Comparison of ENCODE assay signal across 28 mouse cellular contexts in the genomic region with DNA sequence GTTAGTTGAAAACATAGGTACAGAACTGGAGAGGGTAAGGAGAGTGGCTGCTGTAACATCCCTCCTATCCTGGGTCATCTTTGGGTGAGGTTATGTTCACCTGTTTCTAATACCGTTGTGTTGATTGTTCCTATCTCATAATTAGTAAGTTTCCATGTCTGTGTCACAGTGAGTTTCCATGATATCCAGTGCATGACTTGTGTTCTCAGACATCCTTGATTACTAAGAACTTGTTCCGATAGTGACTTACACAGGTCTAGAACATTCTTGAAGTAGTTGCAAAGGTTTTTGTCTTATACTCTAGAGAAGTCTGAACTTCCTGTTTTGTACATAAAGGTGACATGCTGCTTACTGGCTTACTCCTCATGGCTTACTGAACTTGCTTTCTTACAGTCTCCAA. TPM values are rescaled to one million over a fixed set of nuclear protein-coding genes. Genes with fewer than 3 reads are reported as not detected.
DNase-seq lines count a peak whose midpoint lies in the region; ATAC-seq lines count a peak whose summit lies in the region.
"Had no signal": no experiment of that assay in that cellular context is flagged by ENCODE, and none has a peak within 500 bp of the region (broad histone marks: within the 10 kb centered on the region; RNA-seq: fewer than 3 reads in every experiment).

No protein-coding gene starts in this region.

- no peak overlapping the region for H3K4me3 ChIP-seq in intestine, embryonic 14.5 days (ENCODE audit: low read depth, low read length)
- no peak overlapping the region for H3K4me3 ChIP-seq in intestine, embryonic 16.5 days (ENCODE audit: low read length)
- H3K4me3 ChIP-seq in forebrain, embryonic 10.5 days = no peak overlapping the region
- H3K4me3 ChIP-seq: gastrocnemius, adult 2 months; heart, embryonic 12.5 days; heart, embryonic 15.5 days; hindbrain, embryonic 10.5 days; hindbrain, embryonic 13.5 days; intestine, embryonic 15.5 days had no signal

- no peaks in the 10 kb centered on the region for H3K4me1 ChIP-seq in intestine, embryonic 14.5 days (replicated peaks; ENCODE audit: control insufficient read depth, insufficient read depth, low read length)
- H3K4me1 ChIP-seq in intestine, embryonic 16.5 days (ENCODE audit: control insufficient read depth, insufficient read depth, low read length) = no peaks in the 10 kb centered on the region
- no peaks in the 10 kb centered on the region for H3K4me1 ChIP-seq in forebrain, embryonic 10.5 days
- H3K4me1 ChIP-seq: heart, embryonic 12.5 days; heart, embryonic 15.5 days; hindbrain, embryonic 10.5 days; hindbrain, embryonic 13.5 days; intestine, embryonic 15.5 days had no signal

- DNase-seq in intestine, embryonic 14.5 days (ENCODE audit: low spot score) = peak; percentile 2
- DNase-seq in CD4-positive helper T cell, adult 2 months (ENCODE audit: low read depth, low spot score) = peak; percentile 68
- peak; percentile 27 for DNase-seq in induced T-regulatory cell, adult 2 months (ENCODE audit: low read depth)
- no peak for DNase-seq in gastrocnemius, postnatal 36 days
- no peak for DNase-seq in forebrain, embryonic 10.5 days (ENCODE audit: extremely low spot score, low spot score)
- no peak for DNase-seq in urinary bladder, postnatal 10 days (ENCODE audit: low spot score)
- DNase-seq: adrenal gland, adult 8-10 months; B cell, adult 2 months; cerebellum, adult 11-12 months; cerebellum, adult 8-10 months; cerebellum, postnatal 14 days; forebrain, postnatal 0 days; gastrocnemius, adult 2 months; gastrocnemius, postnatal 25 days; heart, postnatal 10 days; heart, postnatal 36 days; kidney, adult 18-20 months had no signal

- no peak overlapping the region for H3K27ac ChIP-seq in intestine, embryonic 14.5 days (ENCODE audit: low read depth)
- no peak overlapping the region for H3K27ac ChIP-seq in intestine, embryonic 16.5 days (ENCODE audit: low read length)
- no peak overlapping the region for H3K27ac ChIP-seq in forebrain, embryonic 10.5 days
- H3K27ac ChIP-seq: gastrocnemius, adult 2 months; heart, embryonic 15.5 days; hindbrain, embryonic 10.5 days; hindbrain, embryonic 13.5 days; intestine, embryonic 15.5 days had no signal

- intact Hi-C loops in gastrocnemius, postnatal 36 days (cut with DNase I) = no loop called here

- no peaks in the 10 kb centered on the region for H3K27me3 ChIP-seq in intestine, embryonic 14.5 days (replicated peaks; ENCODE audit: control insufficient read depth, insufficient read depth, low read length)
- H3K27me3 ChIP-seq in intestine, embryonic 16.5 days (replicated peaks; ENCODE audit: control insufficient read depth, insufficient read depth, low read length) = no peaks in the 10 kb centered on the region
- no peaks in the 10 kb centered on the region for H3K27me3 ChIP-seq in forebrain, embryonic 10.5 days (ENCODE audit: poor library complexity, severe bottlenecking)
- H3K27me3 ChIP-seq: CH12.LX; heart, embryonic 12.5 days; heart, embryonic 15.5 days; hindbrain, embryonic 13.5 days; intestine, embryonic 15.5 days had no signal

- ATAC-seq in intestine, embryonic 14.5 days (replicated peaks; ENCODE audit: low FRiP score, low TSS enrichment, low read depth) = no peak
- ATAC-seq in intestine, embryonic 16.5 days = no peak
- peak; percentile 49 for ATAC-seq in CD4-positive, CD25-positive, alpha-beta regulatory T cell, adult 4 months
- ATAC-seq: forebrain, embryonic 14.5 days; forebrain, postnatal 0 days; hindbrain, embryonic 16.5 days; intestine, embryonic 15.5 days had no signal

- H3K9ac ChIP-seq in intestine, embryonic 14.5 days (ENCODE audit: low read length) = no peak overlapping the region
- H3K9ac ChIP-seq in intestine, embryonic 16.5 days (ENCODE audit: low read depth, low read length) = no peak overlapping the region
- H3K9ac ChIP-seq: forebrain, postnatal 0 days; heart, embryonic 12.5 days; heart, embryonic 15.5 days; hindbrain, embryonic 13.5 days; intestine, embryonic 15.5 days had no signal

- H3K4me2 ChIP-seq in intestine, embryonic 14.5 days (ENCODE audit: low read length) = no peak overlapping the region
- no peak overlapping the region for H3K4me2 ChIP-seq in intestine, embryonic 16.5 days (ENCODE audit: low read depth, low read length)
- H3K4me2 ChIP-seq: heart, embryonic 12.5 days; heart, embryonic 15.5 days; hindbrain, embryonic 13.5 days; intestine, embryonic 15.5 days had no signal

- WGBS in intestine, embryonic 14.5 days = 97% methylated on average over 2 of the region's 2 CpGs
- 99% methylated on average over 2 of the region's 2 CpGs for WGBS in intestine, embryonic 16.5 days
- WGBS in forebrain, embryonic 10.5 days = 96% methylated on average over 2 of the region's 2 CpGs

- peaks cover 80% of the 10 kb centered on the region for H3K36me3 ChIP-seq in intestine, embryonic 14.5 days (ENCODE audit: control insufficient read depth, insufficient read depth, low read length)
- peaks cover 15% of the 10 kb centered on the region; the same call in 1 of the 2 replicates for H3K36me3 ChIP-seq in intestine, embryonic 16.5 days (ENCODE audit: control insufficient read depth, insufficient read depth, low read length)
- H3K36me3 ChIP-seq in forebrain, embryonic 10.5 days (replicated peaks) = peaks cover 93% of the 10 kb centered on the region

- no peaks in the 10 kb centered on the region for H3K9me3 ChIP-seq in intestine, embryonic 14.5 days (ENCODE audit: control insufficient read depth, low read length)
- H3K9me3 ChIP-seq in intestine, embryonic 16.5 days (ENCODE audit: control insufficient read depth, low read length) = no peaks in the 10 kb centered on the region
- H3K9me3 ChIP-seq in forebrain, embryonic 10.5 days = no peaks in the 10 kb centered on the region
- H3K9me3 ChIP-seq: G1E; heart, embryonic 12.5 days; heart, embryonic 15.5 days; hindbrain, embryonic 10.5 days; hindbrain, embryonic 13.5 days; intestine, embryonic 15.5 days had no signal

RNA-seq across cellular contexts. Expression of a gene that starts 47.1 kb away (rescaled TPM):
- polyA plus RNA-seq in intestine, embryonic 14.5 days (2014; fragmentation: Nextera tagmentation; extraction: Ambion mirVana) = 12.9 and 19.4 TPM in 2 replicates
- polyA plus RNA-seq in intestine, embryonic 16.5 days (2015; fragmentation: Nextera tagmentation; extraction: Ambion mirVana) = 15.8 and 17.1 TPM in 2 replicates
- 10 to 100 TPM; 26.9 to 31.4 TPM for polyA plus RNA-seq in CD4-positive, CD25-positive, alpha-beta regulatory T cell, adult 4 months (2017; shearing (Covaris generic))
- 1 to 10 TPM; 3.0 to 3.2 TPM for total RNA-seq in gastrocnemius, postnatal 36 days (2021)
- polyA plus RNA-seq in forebrain, embryonic 10.5 days (2016; fragmentation: Nextera tagmentation; extraction: Ambion mirVana) = 6.1 and 6.7 TPM in 2 replicates

RNA-seq across cellular contexts. Expression of a gene that starts 59.0 kb away (rescaled TPM):
- 5.7 and 7.7 TPM in 2 replicates for polyA plus RNA-seq in intestine, embryonic 14.5 days (2014; fragmentation: Nextera tagmentation; extraction: Ambion mirVana)
- 3.4 and 3.7 TPM in 2 replicates for polyA plus RNA-seq in intestine, embryonic 16.5 days (2015; fragmentation: Nextera tagmentation; extraction: Ambion mirVana)
- 10 to 100 TPM in 1 of 2 experiments, 1 to 10 TPM in 1; 6.0 to 18.6 TPM for polyA plus RNA-seq in CD4-positive, CD25-positive, alpha-beta regulatory T cell, adult 4 months (2017; shearing (Covaris generic))
- 1 to 10 TPM in 1 of 2 experiments, under 1 TPM in 1; 0.82 to 1.5 TPM for total RNA-seq in gastrocnemius, postnatal 36 days (2021)
- 7.7 and 11.7 TPM in 2 replicates for polyA plus RNA-seq in forebrain, embryonic 10.5 days (2016; fragmentation: Nextera tagmentation; extraction: Ambion mirVana)

Comparison
In these comparisons a context has a peak if more than half of its experiments do, and no peak if none do; other contexts are left out.
1. DNase-seq: peak in intestine, embryonic 14.5 days (single experiment), CD4-positive helper T cell, adult 2 months (single experiment) and induced T-regulatory cell, adult 2 months (single experiment); none in gastrocnemius, postnatal 36 days (0 of 2), forebrain, embryonic 10.5 days (single experiment) and urinary bladder, postnatal 10 days (single experiment).